Mouse (Mus musculus) cortical plate, adult 2 months (tissue): ENCODE measurements around the gene Mrpl34.

Source experiments
- CTCF ChIP-seq: fragments of 200-500 bp; IDR thresholded peaks from 2 replicates; pipeline ENCODE4 v1.5.1; 2011; ENCODE audit warnings: mild to moderate bottlenecking, control low read depth, low read length; ENCODE audit not compliant: insufficient read depth; ENCODE audit errors: extremely low read depth
- POLR2A ChIP-seq: fragments of 200-500 bp; IDR thresholded peaks from 2 replicates; pipeline ENCODE4 v1.6.1; 2011; ENCODE audit warnings: mild to moderate bottlenecking, low read length, control low read depth; ENCODE audit not compliant: insufficient read depth; ENCODE audit errors: extremely low read depth

GRCm38 (mm10) chr8:71461152-71461840 lies 3.5 kb upstream of the Mrpl34 start:
- TF ChIP-seq CTCF (no peak), POLR2A (no peak)
